Mouse (Mus musculus): ENCODE results near the gene Mphosph6.

Gene Mphosph6

GRCm38 (mm10) chr8:117801443-117802298 is at the start of gene Mphosph6:
Gene Mphosph6, minus strand, starts transcription at chr8:117801943.
- peak; percentile 98 for DNase-seq (ENCODE audit: low read depth)

GRCm38 (mm10) chr8:117850420-117850819 is 48.7 kb upstream of the Mphosph6 start:
- DNase-seq (ENCODE audit: low read depth), result no peak

GRCm38 (mm10) chr8:117847865-117848264 is 46.1 kb upstream of the Mphosph6 start:
- no peak for DNase-seq (ENCODE audit: low read depth)

GRCm38 (mm10) chr8:117843694-117844093 is 42.0 kb upstream of the Mphosph6 start:
- DNase-seq (ENCODE audit: low read depth), result no peak

- DNase-seq (ENCODE audit: low read depth), result no peak
These were observed 11.8 kb upstream of the Mphosph6 start for GRCm38 (mm10) chr8:117813524-117813923.

GRCm38 (mm10) chr8:117810676-117811075 is 8.9 kb upstream of the Mphosph6 start:
- no peak for DNase-seq (ENCODE audit: low read depth)

- DNase-seq (ENCODE audit: low read depth), result no peak
These were observed 3.7 kb upstream of the Mphosph6 start for GRCm38 (mm10) chr8:117805419-117805818.

GRCm38 (mm10) chr8:117802299-117802689 is 551 bp upstream of the Mphosph6 start:
- no peak for DNase-seq (ENCODE audit: low read depth)

- no peak for DNase-seq (ENCODE audit: low read depth)
These were observed 3.7 kb downstream of the Mphosph6 start for GRCm38 (mm10) chr8:117798066-117798465.

- DNase-seq (ENCODE audit: low read depth), result no peak
These were observed 5.3 kb downstream of the Mphosph6 start for GRCm38 (mm10) chr8:117796464-117796863.

- no peak for DNase-seq (ENCODE audit: low read depth)
These were observed 7.2 kb downstream of the Mphosph6 start for GRCm38 (mm10) chr8:117794581-117794980.

- DNase-seq (ENCODE audit: low read depth), result no peak
These were observed 9.1 kb downstream of the Mphosph6 start for GRCm38 (mm10) chr8:117792616-117793144.

GRCm38 (mm10) chr8:117786428-117786827 is 15.3 kb downstream of the Mphosph6 start:
- DNase-seq (ENCODE audit: low read depth), result no peak

GRCm38 (mm10) chr8:117783021-117783420 is 18.7 kb downstream of the Mphosph6 start:
- no peak for DNase-seq (ENCODE audit: low read depth)

GRCm38 (mm10) chr8:117781375-117782129 is 20.2 kb downstream of the Mphosph6 start:
- no peak for DNase-seq (ENCODE audit: low read depth)

GRCm38 (mm10) chr8:117779344-117779743 is 22.4 kb downstream of the Mphosph6 start:
- no peak for DNase-seq (ENCODE audit: low read depth)

GRCm38 (mm10) chr8:117778531-117779322 is 23.0 kb downstream of the Mphosph6 start:
- no peak for DNase-seq (ENCODE audit: low read depth)

- no peak for DNase-seq (ENCODE audit: low read depth)
These were observed 25.7 kb downstream of the Mphosph6 start for GRCm38 (mm10) chr8:117776075-117776474.

- DNase-seq (ENCODE audit: low read depth), result no peak
These were observed 26.1 kb downstream of the Mphosph6 start for GRCm38 (mm10) chr8:117775626-117776025.

GRCm38 (mm10) chr8:117772597-117772996 is 29.1 kb downstream of the Mphosph6 start:
- peak; percentile 73 for DNase-seq (ENCODE audit: low read depth)

- DNase-seq (ENCODE audit: low read depth), result peak; percentile 75
These were observed 29.6 kb downstream of the Mphosph6 start for GRCm38 (mm10) chr8:117772126-117772525.

Data from 416B (cell line).